Mouse (Mus musculus) kidney, adult 18-20 months (tissue): ENCODE results near the gene Glo1.
A peak's percentile ranks its signal among the peaks of the same experiment; 100 is the strongest.
"Not testable (repeated sequence)": the region's sequence is repeated elsewhere in the genome, so short reads cannot be mapped to it uniquely, and the experiment has no call there.

Experiments
- DNase-seq: peaks from one replicate; pipeline ENCODE4 v3.0.0; 2021

Glo1 gene

DNA sequence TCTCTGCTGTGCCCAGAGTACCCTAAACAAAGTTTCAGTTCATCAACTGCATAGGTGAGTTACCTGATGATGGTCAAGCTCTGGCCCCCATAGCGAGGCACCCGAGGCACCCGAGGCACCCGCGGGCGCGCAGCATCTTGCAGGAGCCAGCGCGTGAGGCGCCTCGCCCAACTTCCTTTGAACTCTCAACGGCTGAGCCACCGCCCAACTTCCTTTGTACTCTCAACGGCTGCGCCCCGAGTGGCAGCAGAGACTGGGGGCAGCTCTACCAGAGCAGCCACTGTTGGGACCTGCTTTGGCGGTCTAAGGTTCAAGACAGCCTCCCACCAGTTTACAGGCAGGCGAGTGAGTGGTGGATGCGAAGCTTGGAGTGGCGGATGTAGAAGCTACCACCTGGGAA lies at the start of gene Glo1:
Gene Glo1 (minus strand): TSS at position 153 of the 400 bp plus-strand sequence.
- DNase-seq, result not testable (repeated sequence)

DNA sequence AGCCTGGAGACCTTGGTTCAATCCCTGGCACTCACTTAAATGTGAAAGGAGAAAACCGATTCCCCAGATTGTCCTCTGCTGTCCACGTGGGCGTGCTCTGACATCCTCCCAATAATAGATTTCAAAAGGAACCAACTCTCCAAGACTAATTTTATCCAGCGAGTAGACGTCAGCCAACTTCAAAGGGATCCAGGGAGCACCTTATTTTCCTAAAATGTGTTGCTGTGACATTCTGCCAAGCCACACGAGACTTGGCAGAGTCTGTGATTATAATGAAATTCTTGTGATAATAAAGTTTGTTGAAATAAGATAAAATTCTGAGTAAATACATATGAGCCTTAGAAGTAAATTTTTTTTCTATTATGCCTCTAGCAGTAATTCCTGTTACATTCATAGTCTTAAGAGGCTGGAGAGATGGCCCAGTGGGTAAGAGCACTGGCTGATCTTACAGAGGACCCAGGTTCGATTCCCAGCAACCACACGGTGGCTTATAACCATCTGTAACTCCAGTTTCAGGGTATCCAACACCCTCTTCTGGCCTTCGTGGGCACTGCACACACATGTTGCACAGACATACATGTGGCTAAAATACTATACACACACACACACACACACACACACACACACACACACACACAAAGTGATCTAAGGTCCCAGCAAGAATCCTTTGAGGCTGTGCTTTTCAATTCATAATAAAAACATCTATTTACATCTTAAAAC lies 48.5 kb upstream of the Glo1 start:
- no peak for DNase-seq

DNA sequence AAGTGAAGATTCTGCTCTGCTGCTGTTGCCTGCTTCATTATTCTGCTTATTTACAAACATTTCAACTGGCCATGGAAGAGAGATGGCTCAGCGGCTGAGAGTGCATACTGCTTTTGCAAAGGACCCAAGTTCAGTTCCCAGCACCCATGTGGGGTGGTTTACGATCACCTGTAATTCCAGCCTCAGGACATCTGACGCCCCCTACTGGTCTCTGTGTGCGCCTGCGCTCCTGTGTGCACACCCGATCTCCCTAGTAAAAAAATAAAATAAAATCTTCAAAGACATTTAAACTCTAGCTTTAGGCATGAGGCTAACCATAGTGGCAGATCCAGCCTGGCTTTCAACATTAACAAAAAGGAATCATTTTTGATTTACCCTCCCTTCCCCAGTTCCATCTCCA lies 46.4 kb upstream of the Glo1 start:
- DNase-seq, result no peak

DNA sequence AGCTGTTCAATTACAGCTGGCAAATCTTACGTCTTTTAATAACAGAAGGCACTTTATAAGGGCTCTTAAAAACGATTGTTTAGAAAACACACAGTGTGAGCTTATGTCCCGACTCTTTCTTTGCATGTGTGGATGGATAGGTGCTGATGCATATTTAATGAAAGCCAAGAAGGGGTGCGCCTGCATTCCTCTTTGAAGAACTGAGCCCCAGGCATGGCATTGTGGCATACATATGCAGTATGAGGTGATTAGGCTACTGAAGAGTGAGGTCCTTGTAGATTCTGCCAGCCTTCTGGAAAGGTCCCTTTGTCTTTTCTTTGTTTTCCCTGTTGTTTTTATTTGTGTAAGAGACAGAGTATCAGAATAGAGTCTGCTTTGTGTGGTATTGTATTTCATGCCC lies 45.9 kb upstream of the Glo1 start:
- no peak for DNase-seq

DNA sequence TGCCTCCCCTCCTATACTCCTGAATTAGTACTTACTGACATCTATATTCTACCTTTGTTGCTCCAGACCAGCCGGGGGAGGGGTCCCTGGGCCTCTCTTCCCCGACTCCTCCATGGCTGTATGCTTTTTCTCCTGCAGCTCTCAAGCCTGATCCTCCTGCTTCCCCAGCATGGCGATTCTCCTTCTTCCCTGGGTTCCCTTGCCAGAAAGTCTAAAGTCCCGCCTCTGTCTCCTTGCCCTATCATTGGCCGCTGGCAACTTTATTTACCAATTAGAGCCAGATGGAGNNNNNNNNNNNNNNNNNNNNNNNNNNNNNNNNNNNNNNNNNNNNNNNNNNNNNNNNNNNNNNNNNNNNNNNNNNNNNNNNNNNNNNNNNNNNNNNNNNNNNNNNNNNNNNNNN lies 38.2 kb upstream of the Glo1 start:
- no peak for DNase-seq

DNA sequence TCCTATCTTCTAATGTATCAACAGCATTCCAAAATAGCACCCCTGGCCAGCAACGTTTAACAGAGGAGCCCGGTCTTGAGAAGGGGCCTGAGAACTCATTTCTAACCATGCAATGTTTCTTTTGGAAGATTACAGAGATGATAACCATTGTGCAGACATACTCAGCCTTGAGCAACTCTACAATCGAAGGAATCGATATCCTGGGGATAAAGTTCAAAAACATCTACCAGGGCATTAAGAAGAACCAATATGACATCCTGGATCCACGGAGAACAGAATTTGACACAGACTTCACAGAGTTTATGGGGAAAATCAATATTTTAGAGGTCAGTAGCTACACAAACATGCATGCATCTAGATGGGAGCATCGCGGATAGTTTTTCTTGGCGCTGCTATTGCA lies 36.5 kb upstream of the Glo1 start:
- no peak for DNase-seq

DNA sequence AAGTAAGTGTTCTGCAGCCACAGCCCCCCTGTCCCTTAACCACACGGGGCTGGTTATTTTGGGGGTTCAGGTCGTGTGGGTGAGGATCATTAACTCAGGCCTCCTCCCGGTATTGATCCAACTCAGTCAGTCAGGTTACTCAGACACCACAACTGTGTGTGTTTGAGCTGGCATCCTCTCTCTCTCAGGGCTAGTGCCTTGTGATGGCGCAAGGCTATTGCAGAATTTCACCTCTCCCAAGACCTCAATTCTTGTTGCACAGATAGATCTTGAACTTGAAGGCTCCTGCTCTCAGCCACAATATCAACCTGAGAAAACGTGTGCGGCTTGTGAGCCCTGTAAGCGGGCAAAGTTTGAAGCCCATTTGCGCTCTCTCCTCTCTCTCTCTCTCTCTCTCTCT lies 35.5 kb upstream of the Glo1 start:
- no peak for DNase-seq

DNA sequence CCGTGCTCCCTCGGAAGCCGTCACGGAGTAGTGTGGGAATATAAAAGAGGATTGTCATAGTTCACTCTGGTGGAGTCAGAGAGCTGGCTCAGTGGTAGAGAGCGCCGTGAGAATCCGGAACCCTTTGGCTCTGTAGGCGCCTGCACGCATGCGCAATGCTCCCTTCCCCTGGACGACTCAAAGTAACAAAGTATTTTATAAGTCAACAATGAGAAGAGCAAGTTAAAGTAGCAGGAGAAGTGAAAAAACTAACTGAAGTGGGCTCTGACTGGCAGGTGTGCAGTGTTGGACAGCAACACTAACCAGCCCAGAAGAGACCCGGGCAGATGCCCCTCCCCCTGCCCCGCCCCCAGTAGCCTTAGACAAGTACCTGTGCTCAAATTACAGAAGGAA lies 31.5 kb upstream of the Glo1 start:
- DNase-seq, result peak; percentile 83

DNA sequence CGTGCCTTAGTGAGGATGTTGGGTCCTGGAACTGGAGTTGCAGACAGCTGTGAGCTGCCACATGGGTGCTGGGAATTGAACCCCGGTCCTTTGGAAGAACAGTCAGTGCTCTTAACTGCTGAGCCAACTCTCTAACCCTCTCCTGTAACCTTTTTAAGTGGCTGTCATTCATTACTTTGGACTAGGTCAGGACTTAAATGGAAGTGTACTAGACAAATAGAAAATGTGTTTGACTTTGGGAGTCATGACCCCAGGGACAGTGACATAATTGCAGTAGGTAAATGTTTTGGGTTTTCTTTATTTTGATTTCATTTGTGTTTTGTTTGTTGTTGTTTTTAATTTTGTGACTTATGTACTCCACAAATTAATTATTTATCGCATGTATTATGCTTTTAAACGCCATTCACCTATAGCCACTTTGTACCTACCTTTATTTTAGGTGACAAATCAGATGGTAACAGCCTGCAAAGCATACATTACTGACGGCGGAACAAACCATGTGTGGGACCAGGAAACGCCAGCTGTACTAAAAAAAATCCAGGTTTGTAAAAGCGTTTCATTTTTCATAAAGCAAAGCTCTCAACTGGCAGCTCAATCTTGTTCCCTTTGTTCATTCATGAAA lies 31.0 kb upstream of the Glo1 start:
- DNase-seq, result no peak

DNA sequence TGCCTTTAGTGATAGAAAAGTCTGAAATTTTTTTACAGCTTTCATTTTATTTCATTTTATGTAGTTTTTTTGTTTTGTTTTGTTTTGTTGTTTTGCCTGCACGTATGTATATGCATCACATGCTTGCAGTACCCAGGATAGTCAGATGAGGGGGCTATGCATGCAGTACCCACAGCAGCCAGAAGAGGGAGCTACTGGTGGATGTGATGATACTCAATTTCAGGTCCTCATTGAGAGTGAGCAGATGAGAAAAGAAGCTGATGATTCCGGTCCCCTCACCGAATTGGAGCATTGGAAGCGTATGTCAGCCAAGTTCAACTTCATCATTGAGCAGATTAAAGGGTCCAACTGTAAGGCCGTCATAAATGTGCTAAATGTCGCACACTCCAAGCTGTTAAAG lies 26.3 kb upstream of the Glo1 start:
- no peak for DNase-seq

DNA sequence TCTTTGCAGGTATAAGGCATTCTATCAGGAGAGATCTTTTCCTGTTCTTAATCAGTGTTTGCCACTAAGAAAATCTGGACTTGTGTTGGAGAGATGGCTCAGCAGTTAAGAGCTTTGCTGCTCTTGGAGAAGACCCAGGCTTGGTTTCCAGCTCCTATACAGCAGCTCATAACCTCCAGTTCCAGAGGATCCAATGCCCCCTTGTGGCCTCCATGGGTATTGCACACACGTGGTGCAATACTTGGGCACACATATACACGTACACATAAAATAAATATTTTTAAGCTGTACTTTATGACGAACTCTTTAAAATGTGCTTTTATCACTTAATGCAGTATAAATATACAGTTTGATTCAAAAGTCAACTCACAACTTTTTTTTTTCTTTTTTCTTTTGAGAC lies 22.1 kb upstream of the Glo1 start:
- no peak for DNase-seq

DNA sequence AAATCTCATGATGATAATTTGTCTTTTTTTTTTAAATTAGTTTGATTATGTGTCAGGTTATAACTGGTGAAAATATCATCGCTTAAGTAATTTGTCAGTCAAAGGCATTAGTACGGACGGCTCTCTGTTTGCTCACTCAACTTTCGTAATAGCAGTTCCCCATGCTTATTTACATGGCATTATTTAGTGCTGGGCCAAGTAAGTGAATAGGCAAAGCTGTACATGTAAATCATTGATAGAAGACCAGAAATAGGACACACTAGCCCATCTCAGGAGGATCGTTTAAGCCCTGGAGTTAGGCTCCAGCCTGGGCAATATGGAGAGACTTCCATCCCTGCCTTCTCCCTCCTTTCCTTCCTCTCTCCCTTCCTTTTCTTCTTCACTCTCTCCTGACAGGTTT lies 14.2 kb upstream of the Glo1 start:
- DNase-seq, result no peak

DNA sequence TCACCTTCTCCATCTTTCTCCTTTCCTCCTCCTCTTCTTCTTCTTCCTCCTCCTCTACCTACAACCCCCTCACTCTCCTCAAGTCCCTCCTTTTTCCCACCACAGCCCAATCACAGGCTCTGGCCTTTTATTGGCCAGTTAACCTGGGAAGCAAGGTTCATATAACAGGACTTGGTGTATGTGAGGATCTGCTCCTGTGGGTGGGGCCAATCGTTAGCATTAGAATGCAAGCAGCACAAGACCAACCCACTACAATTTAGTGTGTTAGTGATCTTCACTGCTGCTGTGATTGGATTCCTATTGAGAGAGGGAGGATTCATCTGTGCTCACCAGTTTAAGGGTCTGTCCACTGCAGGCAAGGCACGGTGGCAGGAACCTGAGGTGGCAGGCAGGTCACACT lies 12.3 kb upstream of the Glo1 start:
- no peak for DNase-seq

DNA sequence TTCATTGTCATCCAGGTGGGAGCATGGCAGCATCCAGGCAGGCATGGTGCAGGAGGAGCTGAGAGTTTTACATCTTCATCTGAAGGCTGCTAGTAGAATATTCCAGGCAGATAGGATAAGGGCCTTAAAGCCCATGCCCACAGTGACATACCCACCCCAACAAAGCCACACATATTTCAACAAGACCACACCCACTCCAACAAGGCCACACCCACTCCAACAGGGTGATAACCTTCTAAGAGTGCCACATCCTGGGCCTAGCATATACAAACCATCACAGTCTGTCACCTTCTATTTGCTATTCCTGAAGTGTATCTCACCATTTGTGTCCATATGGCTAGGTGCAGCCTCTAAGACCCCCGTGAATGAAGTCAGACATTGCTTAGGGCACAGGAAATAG lies 11.0 kb upstream of the Glo1 start:
- no peak for DNase-seq

DNA sequence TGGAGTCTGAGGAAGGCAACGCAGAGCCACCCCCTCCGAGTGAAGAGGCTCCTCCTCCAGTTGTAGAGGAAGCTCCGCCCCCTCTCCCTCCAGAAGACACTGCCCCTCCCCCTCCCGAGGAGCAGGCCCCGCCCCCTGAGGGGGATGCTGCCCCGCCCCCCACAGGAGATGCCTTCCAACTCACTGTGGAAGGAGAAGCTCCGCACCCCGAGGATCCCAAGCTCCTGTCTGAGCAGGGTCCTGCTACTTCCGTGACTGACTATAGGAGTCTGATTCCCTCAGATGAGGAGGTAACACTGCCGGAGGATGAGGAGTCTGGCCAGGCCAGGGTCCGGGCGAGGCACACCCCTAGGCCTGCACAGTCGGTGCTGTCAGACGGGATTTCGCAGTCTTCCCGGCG lies 8.7 kb upstream of the Glo1 start:
- DNase-seq, result no peak

DNA sequence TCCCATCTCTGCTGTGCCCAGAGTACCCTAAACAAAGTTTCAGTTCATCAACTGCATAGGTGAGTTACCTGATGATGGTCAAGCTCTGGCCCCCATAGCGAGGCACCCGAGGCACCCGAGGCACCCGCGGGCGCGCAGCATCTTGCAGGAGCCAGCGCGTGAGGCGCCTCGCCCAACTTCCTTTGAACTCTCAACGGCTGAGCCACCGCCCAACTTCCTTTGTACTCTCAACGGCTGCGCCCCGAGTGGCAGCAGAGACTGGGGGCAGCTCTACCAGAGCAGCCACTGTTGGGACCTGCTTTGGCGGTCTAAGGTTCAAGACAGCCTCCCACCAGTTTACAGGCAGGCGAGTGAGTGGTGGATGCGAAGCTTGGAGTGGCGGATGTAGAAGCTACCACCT lies 2.5 kb downstream of the Glo1 start, which contains the start of gene Dnah8:
Gene Dnah8 (plus strand): TSS at position 223 of the 400 bp plus-strand sequence.
- not testable (repeated sequence) for DNase-seq

DNA sequence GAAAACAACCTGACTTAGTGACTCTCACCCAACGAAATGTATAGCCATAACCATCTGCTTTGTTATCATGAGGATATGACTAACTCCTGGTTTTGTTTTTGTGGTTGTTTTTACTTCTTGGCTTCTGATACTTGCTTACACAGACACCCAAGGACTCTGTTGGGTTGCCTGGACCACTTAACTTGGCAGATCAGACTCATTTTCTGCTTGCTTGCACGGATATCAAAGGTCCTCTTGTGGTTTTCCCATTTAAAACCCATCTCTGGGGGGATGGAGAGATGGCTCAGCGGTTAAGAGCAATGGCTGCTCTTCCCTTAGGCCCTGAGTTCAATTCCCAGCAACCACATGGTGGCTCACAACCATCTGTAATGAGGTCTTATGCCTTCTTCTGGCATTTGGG lies 3.5 kb downstream of the Glo1 start:
- DNase-seq, result no peak

DNA sequence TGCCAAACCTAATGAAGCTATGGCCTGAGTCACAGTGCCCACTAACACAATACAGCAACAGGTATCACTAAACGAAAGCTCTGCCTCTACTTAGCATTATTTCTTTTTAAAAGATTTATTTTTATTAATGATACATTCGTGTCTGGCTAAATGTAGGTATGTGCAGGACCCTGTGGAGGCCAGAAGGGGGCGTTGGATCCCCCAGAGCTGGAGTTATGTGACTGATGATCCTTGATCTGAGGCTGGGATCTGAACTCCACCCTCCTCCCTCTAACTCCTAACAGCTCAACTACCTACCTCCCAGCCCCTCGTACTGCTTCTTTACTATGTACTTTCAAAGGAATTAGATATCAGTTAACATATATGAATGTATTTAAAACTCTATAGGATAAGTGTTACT lies 5.2 kb downstream of the Glo1 start:
- DNase-seq, result no peak

DNA sequence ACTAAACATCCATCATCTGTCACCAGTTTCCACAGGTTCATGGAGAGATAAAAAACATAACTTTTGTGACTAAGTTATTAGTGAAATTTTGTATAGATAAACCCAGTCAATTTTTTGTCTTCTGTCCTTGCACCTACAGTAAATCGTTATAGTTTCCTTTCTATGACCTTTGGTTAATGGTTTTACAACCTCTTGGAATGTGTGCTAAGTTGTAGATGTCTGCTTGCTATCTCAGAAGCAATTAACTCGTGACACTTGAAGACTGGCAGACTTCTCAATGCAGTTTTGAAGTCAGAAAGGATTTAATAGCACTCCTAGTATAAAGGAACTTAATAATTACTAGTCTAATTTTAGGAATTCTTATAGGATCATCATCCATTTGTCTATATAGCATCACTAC lies 6.1 kb downstream of the Glo1 start:
- no peak for DNase-seq

DNA sequence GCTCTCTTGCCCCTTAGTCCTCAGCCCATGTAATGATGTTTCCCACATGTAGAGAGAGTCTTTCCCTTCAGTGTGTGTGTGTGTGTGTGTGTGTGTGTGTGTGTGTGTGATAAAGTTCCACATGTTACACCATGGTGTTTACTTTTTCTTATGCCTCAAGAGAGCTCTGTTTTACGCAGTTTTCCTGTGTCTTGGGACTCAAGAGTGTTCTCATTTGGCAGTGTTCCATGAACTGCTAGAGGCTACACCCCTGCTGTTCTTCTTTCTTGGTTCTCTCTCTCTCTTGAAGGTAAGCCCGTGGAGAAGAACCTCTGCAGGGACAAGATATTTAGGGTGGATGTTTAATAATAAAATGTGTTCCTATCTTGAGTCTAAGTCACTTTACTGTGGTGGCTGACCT lies 7.5 kb downstream of the Glo1 start:
- DNase-seq, result no peak

DNA sequence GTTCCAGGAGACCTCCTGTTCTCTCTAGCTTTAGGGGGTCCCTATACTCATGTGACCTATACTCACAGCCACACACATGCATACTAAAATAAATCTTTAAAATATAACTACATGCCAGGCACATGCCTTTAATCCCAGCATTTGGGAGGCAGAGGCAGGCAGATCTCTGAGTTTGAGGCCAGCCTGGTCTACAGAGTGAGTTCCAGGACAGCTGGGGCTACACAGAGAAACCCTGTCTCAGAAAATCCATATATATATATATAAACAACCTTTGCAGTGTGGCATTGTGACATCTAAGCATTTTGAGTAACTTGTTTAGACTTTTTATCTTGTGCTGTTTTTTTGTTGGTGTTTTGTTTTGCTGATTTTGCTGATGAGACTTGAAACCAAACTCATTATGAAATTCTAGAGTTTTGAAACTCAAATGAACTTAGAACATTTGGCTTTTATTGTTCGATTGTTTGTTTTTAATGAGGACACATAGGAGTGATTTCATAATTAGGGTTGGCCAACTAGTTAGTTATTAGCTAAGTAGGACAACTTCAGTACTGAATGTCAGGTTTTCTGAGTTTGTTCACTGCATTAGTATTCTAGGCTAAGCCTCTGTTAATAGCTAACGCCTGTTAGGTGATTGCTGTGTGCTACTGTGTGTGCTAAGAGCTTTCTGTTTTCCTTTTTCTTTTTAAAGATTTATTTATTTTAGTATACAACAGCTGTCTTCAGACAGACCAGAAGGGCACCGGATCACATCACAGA lies 8.4 kb downstream of the Glo1 start:
- DNase-seq, result no peak

DNA sequence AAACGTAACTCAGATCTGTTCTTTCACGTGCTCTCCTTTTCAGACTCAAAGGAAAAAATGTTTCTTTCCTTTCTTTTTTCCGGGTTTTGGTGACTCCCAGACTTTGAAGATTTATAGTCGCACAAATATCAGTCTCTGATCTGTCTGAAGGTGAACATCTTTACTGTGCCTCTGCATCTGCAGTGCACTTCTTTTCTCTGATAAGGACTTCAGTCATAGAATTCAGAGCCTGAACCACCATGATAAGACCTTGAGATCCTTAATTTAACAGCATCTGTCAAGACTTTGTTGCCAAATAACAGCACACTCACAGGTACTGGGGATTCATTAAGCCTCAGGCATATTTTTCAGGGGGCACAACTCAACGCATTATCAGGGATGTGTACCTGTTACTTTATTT lies 10.5 kb downstream of the Glo1 start:
- DNase-seq, result no peak

DNA sequence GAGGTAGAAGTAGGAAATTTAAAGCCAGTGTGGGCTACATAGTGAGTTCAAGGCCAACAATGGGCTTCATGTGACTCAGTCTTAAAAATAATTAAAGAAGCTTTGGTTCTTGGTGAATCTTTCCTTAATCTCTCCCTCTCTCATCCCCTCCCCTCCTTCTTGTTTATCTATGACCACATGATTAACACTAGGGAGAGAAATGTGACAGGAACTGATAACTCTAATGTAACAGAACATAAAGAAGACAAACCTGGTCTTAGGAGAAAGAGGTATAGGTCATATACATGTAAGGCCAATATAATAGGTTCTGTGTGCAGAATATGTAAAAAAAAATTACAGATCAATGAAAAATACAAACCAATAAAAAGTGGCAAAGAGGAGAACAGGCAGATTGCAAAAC lies 13.3 kb downstream of the Glo1 start:
- no peak for DNase-seq
